9 mouse cellular contexts compared by ENCODE assay signal in genomic region chr17:8339666-8340374, GRCm38 (mm10). TPM values are rescaled to one million over a fixed set of nuclear protein-coding genes. Genes with fewer than 3 reads are reported as not detected.
DNase-seq lines count a peak whose midpoint lies in the region; ATAC-seq and TF ChIP-seq lines count a peak whose summit lies in the region.
"Had no signal": no experiment of that assay in that cellular context is flagged by ENCODE, and none has a peak within 500 bp of the region (broad histone marks: within the 10 kb centered on the region; RNA-seq: fewer than 3 reads in every experiment).

No protein-coding gene starts in this region.

- ATAC-seq in megakaryocyte progenitor cell, adult 5-6 weeks (replicated peaks; ENCODE audit: poor library complexity), result no peak

- 14% methylated on average over 8 of the region's 8 CpGs for WGBS in lung, adult 2 months

- TF ChIP-seq CTCF in lung, adult 2 months (IDR thresholded peaks at IDR 0.05; ENCODE audit: insufficient read depth, low read length), result no peak

- H3K4me3 ChIP-seq in lung, adult 2 months (replicated peaks; ENCODE audit: extremely low read depth, low read depth, low read length), result peak overlapping the region; percentile 66

- H3K4me1 ChIP-seq in lung, adult 2 months (ENCODE audit: control insufficient read depth, insufficient read depth, low read length), result peaks cover 13% of the 10 kb centered on the region

- DNase-seq in cerebellum, adult 11-12 months, result peak; percentile 25
- DNase-seq in cerebellum, adult 9-10 months, result no peak
- DNase-seq in right cerebral cortex, postnatal 14 days, result peak; percentile 20
- no peak for DNase-seq in right cerebral cortex, postnatal 36 days (ENCODE audit: low spot score in 2 of 2)
- DNase-seq in lung, adult 2 months, result no peak
- DNase-seq in frontal cortex, postnatal 14 days (ENCODE audit: low spot score in 2 of 2), result no peak
- no peak for DNase-seq in kidney, adult 8-10 months

- TF ChIP-seq POLR2A in lung, adult 2 months (IDR thresholded peaks at IDR 0.05; ENCODE audit: borderline replicate concordance, extremely low read depth, low read depth, low read length), result no peak

RNA-seq across cellular contexts. Expression of gene Prr18, which starts 2.6 kb away (rescaled TPM):
- polyA plus RNA-seq in lung, adult 2 months (2012; rRNA removed), result 14.4 and 16.1 TPM in 2 replicates
- total RNA-seq in megakaryocyte progenitor cell, adult 5-6 weeks (2015), result 0.12 and 0.22 TPM in 2 replicates
- not detected in 2 replicates for total RNA-seq in megakaryocyte progenitor cell, adult 5-6 weeks (2017)

RNA-seq across cellular contexts. Expression of gene T2, which starts 16.0 kb away (rescaled TPM):
- polyA plus RNA-seq in lung, adult 2 months (2012; rRNA removed), result 3.5 and 3.7 TPM in 2 replicates
- total RNA-seq in megakaryocyte progenitor cell, adult 5-6 weeks (2015), result not detected in 2 replicates
- not detected in 2 replicates for total RNA-seq in megakaryocyte progenitor cell, adult 5-6 weeks (2017)
- polyA plus RNA-seq: macrophage had no signal

RNA-seq across cellular contexts. Expression of gene Sft2d1, which starts 28.9 kb away (rescaled TPM):
- 74.2 and 78.1 TPM in 2 replicates for polyA plus RNA-seq in lung, adult 2 months (2012; rRNA removed)
- total RNA-seq in megakaryocyte progenitor cell, adult 5-6 weeks (2015), result 150 and 173 TPM in 2 replicates
- total RNA-seq in megakaryocyte progenitor cell, adult 5-6 weeks (2017), result 35.1 and 47.8 TPM in 2 replicates

RNA-seq across cellular contexts. Expression of gene Mpc1, which starts 57.1 kb away (rescaled TPM):
- 68.3 and 103 TPM in 2 replicates for polyA plus RNA-seq in lung, adult 2 months (2012; rRNA removed)
- total RNA-seq in megakaryocyte progenitor cell, adult 5-6 weeks (2015), result 234 and 269 TPM in 2 replicates
- total RNA-seq in megakaryocyte progenitor cell, adult 5-6 weeks (2017), result 143 and 175 TPM in 2 replicates

Comparison
In these comparisons a context has a peak if more than half of its experiments do, and no peak if none do; other contexts are left out.
1. DNase-seq: peak in cerebellum, adult 11-12 months (single experiment) and right cerebral cortex, postnatal 14 days (single experiment); none in cerebellum, adult 9-10 months (single experiment), right cerebral cortex, postnatal 36 days (0 of 2), lung, adult 2 months (single experiment), frontal cortex, postnatal 14 days (0 of 2) and kidney, adult 8-10 months (0 of 2).